Mouse (Mus musculus): Measurements from ENCODE around the gene Eif5a2.

DNA sequence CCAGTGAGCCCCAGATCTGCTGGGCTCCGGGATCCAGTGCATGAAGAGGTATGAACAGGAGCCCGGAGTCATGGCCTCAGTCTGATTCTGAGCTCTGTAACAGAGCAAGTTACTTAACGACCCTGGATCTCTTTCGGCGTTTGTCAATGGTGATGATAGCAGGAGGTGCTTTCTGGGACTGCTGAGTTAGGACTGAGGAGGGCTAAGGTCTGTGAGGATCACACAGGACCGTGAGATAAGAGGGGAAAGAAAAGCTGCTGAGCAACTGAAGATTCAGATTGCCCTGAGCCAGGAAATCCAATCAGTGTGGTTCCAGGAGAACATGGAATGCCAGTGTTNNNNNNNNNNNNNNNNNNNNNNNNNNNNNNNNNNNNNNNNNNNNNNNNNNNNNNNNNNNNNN lies 40.7 kb upstream of the Eif5a2 start:
- no peak for TF ChIP-seq POLR2A (IDR thresholded peaks at IDR 0.05; ENCODE audit: insufficient read length, low read depth)
- TF ChIP-seq MYOG (IDR thresholded peaks at IDR 0.05; ENCODE audit: control insufficient read depth in 1 of 3, insufficient read depth in 1 of 3, insufficient read length in 2 of 3, low read depth in 2 of 3): no peak
- no peak for TF ChIP-seq E2F4 (IDR thresholded peaks at IDR 0.05; ENCODE audit: insufficient read depth)
- no peak for TF ChIP-seq TCF12 (IDR thresholded peaks at IDR 0.05; ENCODE audit: insufficient read depth, poor library complexity, severe bottlenecking)
- no peak for TF ChIP-seq MAX (IDR thresholded peaks at IDR 0.05; ENCODE audit: low read depth)
- no peak for TF ChIP-seq CEBPB (IDR thresholded peaks at IDR 0.05; ENCODE audit: insufficient read depth, poor library complexity, severe bottlenecking)
- no peak for TF ChIP-seq SRF (IDR thresholded peaks at IDR 0.05; ENCODE audit: control insufficient read depth, insufficient read length, low read depth)
- TF ChIP-seq POLR2AphosphoS2 (IDR thresholded peaks at IDR 0.05; ENCODE audit: insufficient read length, low read depth): no peak
- TF ChIP-seq TCF3 (IDR thresholded peaks at IDR 0.05; ENCODE audit: insufficient read length, low read depth): no peak
- TF ChIP-seq MYOD1 (IDR thresholded peaks at IDR 0.05; ENCODE audit: control insufficient read depth in 1 of 3, insufficient read length in 2 of 3, low read depth in 2 of 3): no peak
- no peak for TF ChIP-seq USF1 (IDR thresholded peaks at IDR 0.05; ENCODE audit: low read depth)
- TF ChIP-seq REST (IDR thresholded peaks at IDR 0.05; ENCODE audit: insufficient read depth, insufficient read length): no peak

Data from myocyte (in vitro differentiated cells).